Mouse (Mus musculus): ENCODE data around the gene Clec4b2. TPM values are rescaled to one million over a fixed set of nuclear protein-coding genes. Genes with fewer than 3 reads are reported as not detected.

The Clec4b2 gene
- total RNA-seq (2023) = not detected

DNA sequence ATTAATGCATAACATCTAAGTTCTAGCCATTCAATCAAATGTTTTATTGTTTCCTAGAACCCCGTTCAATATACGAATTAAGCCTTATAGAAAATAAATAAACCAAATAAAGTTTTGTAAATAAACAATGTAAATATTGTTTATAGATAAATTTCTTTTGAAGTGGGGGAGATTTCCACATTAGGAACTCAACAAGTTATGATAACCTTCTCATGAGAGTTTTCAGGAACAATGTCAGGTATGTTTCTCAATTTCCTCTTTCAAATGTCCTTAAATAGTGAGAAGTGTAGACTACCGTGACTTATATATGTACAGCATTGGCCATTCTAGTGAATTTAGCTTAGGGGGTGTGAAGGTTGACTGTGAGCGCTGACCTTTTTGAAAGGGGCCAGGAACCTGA lies at the start of gene Clec4b2:
Clec4b2 (plus strand) TSS at position 301 of the 400 bp plus-strand sequence.

DNA sequence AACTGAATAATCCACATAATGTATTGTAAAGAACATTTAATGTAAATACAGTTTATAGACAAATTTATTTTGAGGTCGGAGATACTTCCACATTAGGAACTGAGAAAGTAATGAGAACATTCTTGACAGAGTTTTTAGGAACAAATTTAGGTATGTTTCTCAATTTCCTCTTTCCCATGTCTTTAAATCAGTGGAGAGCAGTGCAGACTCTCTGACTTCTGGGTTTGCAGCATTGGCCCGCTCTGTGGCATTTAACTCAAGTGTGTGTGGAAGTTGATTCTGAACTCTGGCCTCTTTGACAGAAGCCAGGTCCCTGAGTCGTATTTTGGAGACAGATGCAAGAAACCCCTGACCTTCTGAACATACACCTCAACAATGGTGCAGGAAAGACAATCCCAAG lies 57.0 kb downstream of the Clec4b2 start, which contains the start of gene Clec4n:
Clec4n (plus strand) TSS at position 200 of the 400 bp plus-strand sequence.

Other genes with a start within 250 kb of the Clec4b2 start
- gene Clec4a3, start 220.4 kb upstream of the Clec4b2 start, total RNA-seq (2023) = 1 to 10 TPM in 1 of 2 experiments, under 1 TPM in 1; 0.83 to 1.7 TPM
- gene Clec4a4, start 182.5 kb upstream of the Clec4b2 start, total RNA-seq (2023) = not detected
- gene Clec4b1, start 122.9 kb upstream of the Clec4b2 start, total RNA-seq (2023) = not detected
- under 1 TPM; 0.44 to 0.62 TPM for gene Clec4a2, start 66.5 kb upstream of the Clec4b2 start, total RNA-seq (2023)
- gene Clec4n, start 57.0 kb downstream of the Clec4b2 start, total RNA-seq (2023) = under 1 TPM; 0.64 to 0.95 TPM
- not detected for gene Clec4d, start 89.2 kb downstream of the Clec4b2 start, total RNA-seq (2023)
- under 1 TPM in 1 of 2 experiments, not detected in 1; 0.18 TPM for gene Clec4e, start 117.0 kb downstream of the Clec4b2 start, total RNA-seq (2023)
- gene Vmn2r19, start 135.4 kb downstream of the Clec4b2 start, total RNA-seq (2023) = not detected
- gene Vmn2r20, start 245.2 kb downstream of the Clec4b2 start, total RNA-seq (2023) = not detected

All from T-cell, adult 66 days (primary cell).